Mouse (Mus musculus) stomach, postnatal 0 days (tissue): ENCODE data around the gene Apoe. TPM values are rescaled to one million over a fixed set of nuclear protein-coding genes. Genes with fewer than 3 reads are reported as not detected.
A peak's percentile ranks its signal among the peaks of the same experiment; 100 is the strongest.

ENCODE experiments used
- ATAC-seq: fragments of 200-750 bp; cut with Nextera tagmentation; 2 replicates; pipeline ENCODE4 v1.8.0; 2017; ENCODE audit not compliant: low FRiP score, low TSS enrichment
- DNase-seq: peaks from one replicate; pipeline ENCODE4 v3.0.0-alpha.2; 2016; ENCODE audit warnings: low spot score
- H3K27ac ChIP-seq: fragments of 300-500 bp; sonication (generic); replicated peaks from 2 replicates; pipeline ENCODE4 v1.5.1; 2014; ENCODE audit warnings: mild to moderate bottlenecking, control low read depth
- H3K27me3 ChIP-seq: fragments of 300-500 bp; sonication (generic); 2 replicates; pipeline ENCODE4 v1.6.1; 2014; ENCODE audit warnings: low read length; ENCODE audit not compliant: control insufficient read depth, insufficient read depth
- H3K36me3 ChIP-seq: fragments of 300-500 bp; sonication (generic); 2 replicates; pipeline ENCODE4 v1.6.1; 2014; ENCODE audit warnings: low read length, mixed read lengths; ENCODE audit not compliant: control insufficient read depth, insufficient read depth
- H3K4me1 ChIP-seq: fragments of 300-500 bp; sonication (generic); replicated peaks from 2 replicates; pipeline ENCODE4 v1.6.1; 2014; ENCODE audit warnings: antibody characterized with exemption; ENCODE audit not compliant: control insufficient read depth, insufficient read depth
- H3K4me2 ChIP-seq: fragments of 300-500 bp; sonication (generic); replicated peaks from 2 replicates; pipeline ENCODE4 v1.6.1; 2014; ENCODE audit warnings: low read depth, mild to moderate bottlenecking, control low read depth, moderate library complexity
- H3K4me3 ChIP-seq: fragments of 300-500 bp; sonication (generic); 2 replicates; pipeline ENCODE4 v1.5.1; 2014; ENCODE audit warnings: low read depth, low read length, control low read depth
- H3K9ac ChIP-seq: fragments of 300-500 bp; sonication (generic); 2 replicates; pipeline ENCODE4 v1.6.1; 2014; ENCODE audit warnings: mild to moderate bottlenecking, low read length, control low read depth, mixed read lengths
- H3K9me3 ChIP-seq: fragments of 300-500 bp; sonication (generic); 2 replicates; pipeline ENCODE4 v1.6.1; 2016; ENCODE audit warnings: low read length; ENCODE audit not compliant: control insufficient read depth
- CTCF ChIP-seq: IDR thresholded peaks from 2 replicates; pipeline ENCODE4 v1.5.1; 2016; ENCODE audit warnings: antibody characterized with exemption, low read depth, mild to moderate bottlenecking, moderate library complexity
- EP300 ChIP-seq: optimal IDR thresholded peaks from 2 replicates; pipeline ENCODE3; 2016; ENCODE audit warnings: antibody characterized with exemption
- WGBS: fragments of 180-500 bp; shearing (Covaris S2); extraction: QIAGEN DNeasy Blood & Tissue Kit; methylation state at CpG from one replicate; pipeline ENCODE4 v1.1.7; 2014; 5-methylcytosine and 5-hydroxymethylcytosine counted together
- polyA plus RNA-seq: library from polyadenylated mRNA; unstranded; fragments of >200 nt; fragmentation: Nextera tagmentation; extraction: Ambion mirVana; gene quantifications from 2 replicates; pipeline ENCODE4 v1.2.1, GENCODE M21; 2015

Gene Apoe
- polyA plus RNA-seq, 1 experiment from 2014 or later = 383 TPM

DNA sequence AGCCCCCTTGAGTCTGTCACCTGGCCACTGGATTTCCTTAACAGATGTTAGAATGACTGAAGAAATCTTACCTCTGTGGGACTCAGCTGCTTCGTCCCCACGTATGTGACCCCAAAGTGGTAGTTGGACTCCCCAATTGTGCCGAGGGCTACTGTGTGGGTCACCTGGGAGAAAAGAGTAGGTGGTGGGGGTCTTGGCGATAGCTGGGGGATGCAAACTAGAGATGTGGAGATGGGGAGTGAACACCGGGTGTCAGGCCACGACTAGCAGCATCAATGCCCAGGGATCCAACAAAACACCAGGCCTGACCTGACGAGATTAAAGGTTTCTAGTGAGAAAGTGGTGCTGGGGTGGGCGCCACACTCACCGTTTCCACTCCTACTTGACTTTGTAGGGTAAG, 14.6 kb upstream of the Apoe start:
- Histone ChIP-seq H3K4me1 (no peaks in the 10 kb centered on the region; the same call in 1 of the 2 replicates), H3K4me3 (no peak overlapping the region), H3K27ac (no peak overlapping the region), H3K27me3 (no peaks in the 10 kb centered on the region), H3K36me3 (peaks cover 18% of the 10 kb centered on the region), H3K9ac (no peak overlapping the region), H3K9me3 (no peaks in the 10 kb centered on the region), H3K4me2 (no peak overlapping the region)
- TF ChIP-seq EP300 = no peak
- TF ChIP-seq CTCF = no peak
- ATAC-seq = no peak
- WGBS = 87% methylated on average over 9 of the region's 9 CpGs
- DNase-seq = no peak

DNA sequence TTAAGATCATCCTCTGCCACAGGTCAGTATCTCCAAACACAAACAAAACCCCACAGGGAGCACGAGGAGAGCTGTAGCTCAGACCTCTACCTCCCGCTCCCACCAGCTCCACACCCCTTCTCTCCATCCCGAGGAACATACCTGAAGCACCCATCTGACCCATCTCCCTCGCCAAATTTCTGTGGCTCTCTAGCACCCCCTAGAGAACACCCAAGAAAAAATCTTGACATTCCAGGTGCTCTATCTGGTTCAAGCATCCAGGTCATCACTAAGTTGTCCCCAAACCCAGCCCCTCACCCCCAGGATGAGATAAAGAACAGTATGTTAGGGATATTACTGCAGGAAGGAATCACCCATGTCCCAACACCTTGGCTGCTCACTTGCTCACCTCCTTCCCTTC, 14.2 kb upstream of the Apoe start:
- DNase-seq = no peak

DNA sequence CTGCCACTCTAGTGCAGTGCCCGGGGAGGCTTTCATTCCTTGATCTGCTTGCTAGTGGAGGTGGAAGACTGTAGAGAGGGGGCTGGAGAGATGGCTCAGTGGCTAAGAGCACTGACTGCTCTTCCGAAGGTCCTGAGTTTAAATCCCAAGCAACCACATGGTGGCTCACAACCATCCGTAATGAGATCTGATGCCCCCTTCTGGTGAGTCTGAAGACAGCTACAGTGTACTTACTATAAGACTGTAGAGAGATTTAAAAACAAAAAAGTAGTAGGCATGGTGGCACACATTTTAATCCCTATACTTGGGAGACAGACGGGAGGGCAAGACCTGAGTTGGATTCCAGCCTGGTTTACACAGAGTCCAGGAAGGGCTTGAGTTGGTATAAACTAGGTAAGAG, 13.4 kb upstream of the Apoe start:
- Histone ChIP-seq H3K9ac (no peak overlapping the region), H3K9me3 (no peaks in the 10 kb centered on the region), H3K4me2 (no peak overlapping the region), H3K4me3 (no peak overlapping the region), H3K4me1 (no peaks in the 10 kb centered on the region; the same call in 1 of the 2 replicates), H3K27ac (no peak overlapping the region), H3K27me3 (no peaks in the 10 kb centered on the region), H3K36me3 (peaks cover 18% of the 10 kb centered on the region)
- DNase-seq (no peak), ATAC-seq (no peak)
- TF ChIP-seq EP300 (no peak), CTCF (peak; percentile 72)
- WGBS = 54% methylated on average over 4 of the region's 4 CpGs

More for the DNA sequence above, 14.2 kb upstream of the Apoe start:
- H3K9ac ChIP-seq = no peak overlapping the region
- H3K27ac ChIP-seq = no peak overlapping the region
- no peaks in the 10 kb centered on the region for H3K27me3 ChIP-seq
- 42% methylated on average over 4 of the region's 4 CpGs for WGBS
- H3K36me3 ChIP-seq = peaks cover 18% of the 10 kb centered on the region
- H3K4me2 ChIP-seq = no peak overlapping the region
- TF ChIP-seq CTCF (peak; percentile 70), EP300 (no peak)
- no peaks in the 10 kb centered on the region; the same call in 1 of the 2 replicates for H3K4me1 ChIP-seq
- ATAC-seq = no peak
- no peaks in the 10 kb centered on the region for H3K9me3 ChIP-seq
- no peak overlapping the region for H3K4me3 ChIP-seq

DNA sequence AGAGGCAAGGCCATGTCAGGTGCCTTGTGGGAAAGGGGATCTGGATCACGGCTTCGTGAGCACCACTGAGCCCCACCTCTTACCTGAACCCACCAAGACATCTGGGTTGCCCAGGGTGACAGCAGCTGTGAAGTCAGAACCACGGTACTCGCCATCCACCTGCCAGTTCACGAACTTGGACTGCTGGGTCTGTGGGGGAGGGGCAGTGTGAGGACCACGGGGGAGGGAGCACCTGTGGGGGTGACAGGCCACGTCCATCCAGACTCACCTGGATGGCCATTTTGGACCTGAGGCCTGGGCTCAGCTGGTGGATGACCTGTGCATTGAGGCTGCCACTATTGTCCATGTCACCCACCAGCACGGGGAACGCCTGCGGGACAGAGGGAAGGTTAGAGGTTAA, 11.7 kb upstream of the Apoe start:
- 84% methylated on average over 10 of the region's 10 CpGs for whole genome bisulfite sequencing
- ATAC-seq (no peak), DNase-seq (no peak)
- H3K9ac ChIP-seq = no peak overlapping the region
- H3K4me2 ChIP-seq = no peak overlapping the region
- H3K4me1 ChIP-seq = no peaks in the 10 kb centered on the region
- no peak overlapping the region for H3K27ac ChIP-seq
- TF ChIP-seq CTCF (no peak), EP300 (no peak)
- H3K36me3 ChIP-seq = peaks cover 23% of the 10 kb centered on the region
- no peaks in the 10 kb centered on the region for H3K9me3 ChIP-seq
- no peaks in the 10 kb centered on the region for H3K27me3 ChIP-seq
- no peak overlapping the region for H3K4me3 ChIP-seq

DNA sequence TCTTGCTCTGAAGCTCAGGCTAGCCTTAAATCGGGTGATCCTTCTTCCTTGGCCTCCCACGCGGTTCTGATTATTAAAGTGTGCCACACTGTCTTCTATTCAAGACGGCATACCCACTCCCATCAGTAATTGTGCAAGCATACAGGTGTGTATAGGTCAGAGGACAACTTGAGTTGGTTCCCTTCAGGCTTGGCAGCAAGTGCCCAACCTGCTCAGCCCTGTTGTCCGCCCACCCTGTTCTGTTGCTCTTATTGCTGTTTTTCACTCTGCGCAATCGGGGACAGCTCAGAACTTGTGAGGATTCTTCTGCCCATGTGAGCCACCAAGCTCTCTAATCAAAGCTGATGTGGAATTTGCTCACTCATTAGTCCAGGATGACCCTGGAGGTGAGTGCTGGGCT, 6.3 kb upstream of the Apoe start:
- Histone ChIP-seq H3K4me3 (no peak overlapping the region), H3K9ac (no peak overlapping the region), H3K36me3 (peaks cover 9% of the 10 kb centered on the region), H3K4me2 (no peak overlapping the region), H3K9me3 (no peaks in the 10 kb centered on the region), H3K4me1 (peaks cover 5% of the 10 kb centered on the region), H3K27ac (no peak overlapping the region), H3K27me3 (no peaks in the 10 kb centered on the region)
- no peak for ATAC-seq
- WGBS = 91% methylated on average over 7 of the region's 7 CpGs
- TF ChIP-seq CTCF (no peak), EP300 (no peak)
- DNase-seq = no peak

DNA sequence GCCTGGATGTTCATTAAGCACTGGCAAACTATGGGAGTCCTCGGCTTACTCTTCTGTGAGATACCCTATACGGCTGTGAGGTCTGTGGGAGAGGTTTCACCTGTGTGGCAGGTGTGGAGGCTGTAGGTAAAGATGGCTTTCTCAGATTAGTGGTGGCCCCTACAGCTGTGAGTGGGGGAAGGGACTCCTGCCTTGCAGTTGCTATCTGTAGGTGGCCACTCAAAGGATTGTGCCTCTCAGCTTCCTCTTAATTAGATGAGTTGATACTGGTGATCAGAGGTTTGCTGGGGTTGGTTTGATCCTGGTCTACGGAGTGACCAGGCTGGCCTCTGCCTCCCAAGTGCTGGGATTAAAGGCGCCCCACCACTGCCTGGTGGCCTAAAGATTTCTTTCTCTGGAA, 5.5 kb upstream of the Apoe start:
- 83% methylated on average over 4 of the region's 4 CpGs for WGBS
- peaks cover 8% of the 10 kb centered on the region for H3K36me3 ChIP-seq

More for the DNA sequence above, 5.5 kb upstream of the Apoe start:
- no peaks in the 10 kb centered on the region for H3K9me3 ChIP-seq
- H3K9ac ChIP-seq = no peak overlapping the region
- H3K4me2 ChIP-seq = no peak overlapping the region
- no peaks in the 10 kb centered on the region for H3K27me3 ChIP-seq
- ATAC-seq = no peak
- TF ChIP-seq EP300 = no peak
- TF ChIP-seq CTCF = no peak
- H3K27ac ChIP-seq = no peak overlapping the region
- H3K4me3 ChIP-seq = no peak overlapping the region
- peaks cover 5% of the 10 kb centered on the region for H3K4me1 ChIP-seq
- no peak for DNase-seq
